Mouse (Mus musculus) macrophage (primary cell): ENCODE measurements around the gene Dlg3. TPM values are rescaled to one million over a fixed set of nuclear protein-coding genes. Genes with fewer than 3 reads are reported as not detected.

Experiments used
- H3K27ac ChIP-seq: fragments of 350-480 bp; formaldehyde crosslinking; 2 replicates; pipeline ENCODE4 v1.9.0; 2021
- H3K36me3 ChIP-seq: fragments of 350-480 bp; formaldehyde crosslinking; 2 replicates; pipeline ENCODE4 v1.9.0; 2021; ENCODE audit errors: inconsistent target
- H3K4me3 ChIP-seq: fragments of 350-480 bp; formaldehyde crosslinking; 2 replicates; pipeline ENCODE4 v1.9.0; 2021; ENCODE audit errors: inconsistent target
- H3K79me2 ChIP-seq: fragments of 350-480 bp; formaldehyde crosslinking; 2 replicates; pipeline ENCODE4 v1.9.0; 2021; ENCODE audit errors: inconsistent target
- WGBS: methylation state at CpG from one replicate; pipeline ENCODE4 v1.1.7; 2026; ENCODE audit warnings: inconsistent platforms; ENCODE audit not compliant: missing documents; 5-methylcytosine and 5-hydroxymethylcytosine counted together
- polyA plus RNA-seq: library from polyadenylated mRNA; stranded (reverse); fragments of 250-400 nt; gene quantifications from 3 replicates; pipeline ENCODE4 v1.2.4, GENCODE M21; 2018; ENCODE audit warnings: inconsistent platforms

Gene Dlg3
- polyA plus RNA-seq, 1 experiment from 2014 or later, result 2.8 TPM

- WGBS, result 28% methylated on average over 19 of the region's 49 CpGs
- Histone ChIP-seq H3K4me3 (no peak overlapping the region), H3K79me2 (no peaks in the 10 kb centered on the region), H3K27ac (no peak overlapping the region), H3K36me3 (no peaks in the 10 kb centered on the region)
Measured at GRCm38 (mm10) chrX:100776985-100777654, 9.6 kb downstream of the Dlg3 start.

- H3K36me3 ChIP-seq, result no peaks in the 10 kb centered on the region
- H3K4me3 ChIP-seq, result no peak overlapping the region
- WGBS, result 65% methylated on average over 7 of the region's 10 CpGs
- no peaks in the 10 kb centered on the region for H3K79me2 ChIP-seq
- no peak overlapping the region for H3K27ac ChIP-seq
Measured at GRCm38 (mm10) chrX:100777655-100778234, 10.2 kb downstream of the Dlg3 start.

- H3K4me3 ChIP-seq, result no peak overlapping the region
- H3K79me2 ChIP-seq, result no peaks in the 10 kb centered on the region
- no peak overlapping the region for H3K27ac ChIP-seq
- H3K36me3 ChIP-seq, result no peaks in the 10 kb centered on the region
- 83% methylated on average over 2 of the region's 5 CpGs for WGBS
Measured at GRCm38 (mm10) chrX:100778397-100778796, 10.9 kb downstream of the Dlg3 start.

GRCm38 (mm10) chrX:100789322-100789721, 21.8 kb downstream of the Dlg3 start:
- Histone ChIP-seq H3K4me3 (no peak overlapping the region), H3K36me3 (no peaks in the 10 kb centered on the region), H3K27ac (no peak overlapping the region), H3K79me2 (no peaks in the 10 kb centered on the region)
- 93% methylated on average over 4 of the region's 4 CpGs for WGBS

GRCm38 (mm10) chrX:100796041-100796740, 28.7 kb downstream of the Dlg3 start:
- H3K79me2 ChIP-seq, result no peaks in the 10 kb centered on the region
- H3K4me3 ChIP-seq, result no peak overlapping the region
- WGBS, result 89% methylated on average over 4 of the region's 6 CpGs
- H3K27ac ChIP-seq, result no peak overlapping the region
- H3K36me3 ChIP-seq, result no peaks in the 10 kb centered on the region

- no peaks in the 10 kb centered on the region for H3K79me2 ChIP-seq
- H3K27ac ChIP-seq, result no peak overlapping the region
- H3K4me3 ChIP-seq, result no peak overlapping the region
- WGBS, result 83% methylated on average over 3 of the region's 3 CpGs
- H3K36me3 ChIP-seq, result no peaks in the 10 kb centered on the region
Measured at GRCm38 (mm10) chrX:100796741-100797090, 29.2 kb downstream of the Dlg3 start.

- Histone ChIP-seq H3K36me3 (no peaks in the 10 kb centered on the region), H3K4me3 (no peak overlapping the region), H3K27ac (no peak overlapping the region), H3K79me2 (no peaks in the 10 kb centered on the region)
- 79% methylated on average over 3 of the region's 4 CpGs for WGBS
Measured at GRCm38 (mm10) chrX:100797370-100797769, 29.8 kb downstream of the Dlg3 start.

GRCm38 (mm10) chrX:100797851-100798527, 30.5 kb downstream of the Dlg3 start:
- no peak overlapping the region for H3K27ac ChIP-seq
- H3K36me3 ChIP-seq, result no peaks in the 10 kb centered on the region
- 84% methylated on average over 7 of the region's 7 CpGs for WGBS
- no peaks in the 10 kb centered on the region for H3K79me2 ChIP-seq
- no peak overlapping the region for H3K4me3 ChIP-seq

GRCm38 (mm10) chrX:100800643-100801042, 33.1 kb downstream of the Dlg3 start:
- Histone ChIP-seq H3K4me3 (no peak overlapping the region), H3K79me2 (no peaks in the 10 kb centered on the region), H3K36me3 (no peaks in the 10 kb centered on the region), H3K27ac (no peak overlapping the region)
- WGBS, result 57% methylated on average over 1 of the region's 2 CpGs

- no peak overlapping the region for H3K4me3 ChIP-seq
- no peak overlapping the region for H3K27ac ChIP-seq
- H3K36me3 ChIP-seq, result no peaks in the 10 kb centered on the region
- 82% methylated on average over 6 of the region's 6 CpGs for WGBS
- no peaks in the 10 kb centered on the region for H3K79me2 ChIP-seq
Measured at GRCm38 (mm10) chrX:100802034-100802433, 34.5 kb downstream of the Dlg3 start.

- H3K36me3 ChIP-seq, result no peaks in the 10 kb centered on the region
- H3K27ac ChIP-seq, result no peak overlapping the region
- no peaks in the 10 kb centered on the region for H3K79me2 ChIP-seq
- no peak overlapping the region for H3K4me3 ChIP-seq
- 96% methylated on average over 4 of the region's 4 CpGs for WGBS
Measured at GRCm38 (mm10) chrX:100811129-100811528, 43.6 kb downstream of the Dlg3 start.

GRCm38 (mm10) chrX:100814139-100814538, 46.6 kb downstream of the Dlg3 start:
- Histone ChIP-seq H3K27ac (no peak overlapping the region), H3K79me2 (no peaks in the 10 kb centered on the region), H3K36me3 (no peaks in the 10 kb centered on the region), H3K4me3 (no peak overlapping the region)
- WGBS, result 32% methylated on average over 8 of the region's 8 CpGs

- WGBS, result 89% methylated on average over 7 of the region's 7 CpGs
- H3K36me3 ChIP-seq, result no peaks in the 10 kb centered on the region
Measured at GRCm38 (mm10) chrX:100815766-100816165, 48.2 kb downstream of the Dlg3 start.

GRCm38 (mm10) chrX:100818681-100819080, 51.2 kb downstream of the Dlg3 start:
- no peak overlapping the region for H3K4me3 ChIP-seq
- no peaks in the 10 kb centered on the region for H3K36me3 ChIP-seq
- no peak overlapping the region for H3K27ac ChIP-seq
- 79% methylated on average over 6 of the region's 9 CpGs for WGBS
- no peaks in the 10 kb centered on the region for H3K79me2 ChIP-seq

More at GRCm38 (mm10) chrX:100815766-100816165, 48.2 kb downstream of the Dlg3 start:
- H3K27ac ChIP-seq, result no peak overlapping the region
- no peak overlapping the region for H3K4me3 ChIP-seq
- no peaks in the 10 kb centered on the region for H3K79me2 ChIP-seq

GRCm38 (mm10) chrX:100821149-100821548, 53.6 kb downstream of the Dlg3 start:
- Histone ChIP-seq H3K27ac (no peak overlapping the region), H3K36me3 (no peaks in the 10 kb centered on the region), H3K4me3 (no peak overlapping the region), H3K79me2 (no peaks in the 10 kb centered on the region)
- 100% methylated on average over 1 of the region's 1 CpGs for WGBS
